Mouse (Mus musculus) MEL (cell line): ENCODE results near the gene Ift52. TPM values are rescaled to one million over a fixed set of nuclear protein-coding genes. Genes with fewer than 3 reads are reported as not detected.

ENCODE experiments used
- DNase-seq: peaks from one replicate; pipeline ENCODE4 v3.0.0; 2011; ENCODE audit warnings: low read depth, low spot score
- H3K27ac ChIP-seq: 2 replicates; pipeline ENCODE4 v1.5.1; 2012; ENCODE audit warnings: low read depth, mild to moderate bottlenecking, control low read depth, low read length, moderate library complexity; ENCODE audit not compliant: control insufficient read depth
- H3K27me3 ChIP-seq, 2 experiments: fragments of 150-350 bp in 1 of 2; sonication (generic) in 1 of 2; 2 replicates each; pipeline ENCODE4 v1.6.1; 2012; ENCODE audit warnings: low read length in 2 of 2, mild to moderate bottlenecking in 2 of 2, improper control_type of control experiment in 1 of 2, moderate library complexity in 1 of 2; ENCODE audit not compliant: insufficient read depth in 2 of 2, control insufficient read depth in 1 of 2
- H3K36me3 ChIP-seq, 2 experiments: 2 replicates each; pipeline ENCODE4 v1.6.1; 2012 to 2014; ENCODE audit warnings: low read length in 2 of 2, improper control_type of control experiment in 1 of 2, inconsistent platforms in 1 of 2, mild to moderate bottlenecking in 1 of 2; ENCODE audit not compliant: insufficient read depth in 2 of 2, control insufficient read depth in 1 of 2
- H3K4me1 ChIP-seq, 2 experiments: fragments of 150-350 bp in 1 of 2; sonication (generic) in 1 of 2; 2 replicates each; pipeline ENCODE4 v1.6.1; 2012; ENCODE audit warnings: low read length in 2 of 2, improper control_type of control experiment in 1 of 2, mild to moderate bottlenecking in 1 of 2; ENCODE audit not compliant: insufficient read depth in 2 of 2, control insufficient read depth in 1 of 2
- H3K4me3 ChIP-seq, 2 experiments: fragments of 150-350 bp in 1 of 2; sonication (generic) in 1 of 2; 2 replicates each; pipeline ENCODE4 v1.5.1; 2012; ENCODE audit warnings: low read depth in 2 of 2, low read length in 2 of 2, mild to moderate bottlenecking in 2 of 2, moderate library complexity in 2 of 2, control low read depth in 1 of 2, improper control_type of control experiment in 1 of 2; ENCODE audit not compliant: control insufficient read depth in 1 of 2, insufficient read depth in 1 of 2
- H3K79me2 ChIP-seq: 2 replicates; pipeline ENCODE4 v1.6.1; 2012; ENCODE audit warnings: mild to moderate bottlenecking, low read length, moderate library complexity; ENCODE audit not compliant: control insufficient read depth, poor library complexity, insufficient read depth
- H3K9ac ChIP-seq: 2 replicates; pipeline ENCODE4 v1.6.1; 2012; ENCODE audit warnings: low read depth, mild to moderate bottlenecking, control low read depth, low read length, moderate library complexity; ENCODE audit not compliant: control insufficient read depth, poor library complexity, severe bottlenecking
- H3K9me3 ChIP-seq: fragments of 150-350 bp; sonication (generic); replicated peaks from 2 replicates; pipeline ENCODE4 v1.6.1; 2012; ENCODE audit warnings: mild to moderate bottlenecking, low read length, improper control_type of control experiment, moderate library complexity; ENCODE audit not compliant: insufficient read depth
- BHLHE40 ChIP-seq: IDR thresholded peaks from 2 replicates; pipeline ENCODE4 v1.6.1; 2012; ENCODE audit warnings: low read depth, mild to moderate bottlenecking, inconsistent platforms, low read length, improper control_type of control experiment, borderline replicate concordance
- CHD2 ChIP-seq: IDR thresholded peaks from 2 replicates; pipeline ENCODE4 v1.6.1; 2011; ENCODE audit warnings: low read length, improper control_type of control experiment
- E2F4 ChIP-seq: IDR thresholded peaks from 2 replicates; pipeline ENCODE4 v1.6.1; 2011; ENCODE audit warnings: low read depth, low read length, improper control_type of control experiment, borderline replicate concordance
- ELF1 ChIP-seq: IDR thresholded peaks from 2 replicates; pipeline ENCODE4 v1.6.1; 2014; ENCODE audit warnings: low read depth, mild to moderate bottlenecking, inconsistent platforms, low read length, improper control_type of control experiment, moderate library complexity
- EP300 ChIP-seq, 2 experiments: IDR thresholded peaks; 2 replicates each; pipeline ENCODE4 v1.6.1; 2011; ENCODE audit warnings: improper control_type of control experiment in 2 of 2, low read length in 2 of 2, low read depth in 1 of 2, mild to moderate bottlenecking in 1 of 2
- HCFC1 ChIP-seq: IDR thresholded peaks from 2 replicates; pipeline ENCODE4 v1.6.1; 2012; ENCODE audit warnings: low read depth, mild to moderate bottlenecking, inconsistent platforms, low read length, improper control_type of control experiment, moderate library complexity
- JUND ChIP-seq: IDR thresholded peaks from 2 replicates; pipeline ENCODE4 v1.6.1; 2011; ENCODE audit warnings: low read depth, mild to moderate bottlenecking, improper control_type of control experiment, low read length
- MAFK ChIP-seq: IDR thresholded peaks from 2 replicates; pipeline ENCODE4 v1.6.1; 2011; ENCODE audit warnings: low read depth, mild to moderate bottlenecking, low read length, improper control_type of control experiment, borderline replicate concordance
- MYC ChIP-seq: IDR thresholded peaks from 2 replicates; pipeline ENCODE4 v1.6.1; 2011; ENCODE audit warnings: low read depth, mild to moderate bottlenecking, low read length, improper control_type of control experiment, moderate library complexity
- POLR2AphosphoS2 ChIP-seq: IDR thresholded peaks from 2 replicates; pipeline ENCODE4 v1.6.1; 2011; ENCODE audit warnings: low read length, improper control_type of control experiment
- TBP ChIP-seq: IDR thresholded peaks from 2 replicates; pipeline ENCODE4 v1.8.0; 2011; ENCODE audit warnings: low read depth, low read length, improper control_type of control experiment
- TCF12 ChIP-seq: IDR thresholded peaks from 2 replicates; pipeline ENCODE4 v1.6.1; 2014; ENCODE audit warnings: low read depth, mild to moderate bottlenecking, inconsistent platforms, low read length, improper control_type of control experiment, moderate library complexity
- USF1 ChIP-seq: IDR thresholded peaks from 2 replicates; pipeline ENCODE4 v1.6.1; 2014; ENCODE audit warnings: low read depth, mild to moderate bottlenecking, inconsistent platforms, low read length, improper control_type of control experiment, moderate library complexity
- ZC3H11A ChIP-seq: IDR thresholded peaks from 2 replicates; pipeline ENCODE4 v1.6.1; 2012; ENCODE audit warnings: low read depth, mild to moderate bottlenecking, inconsistent platforms, low read length, improper control_type of control experiment
- ZNF384 ChIP-seq: IDR thresholded peaks from 2 replicates; pipeline ENCODE4 v1.6.1; 2012; ENCODE audit warnings: low read depth, mild to moderate bottlenecking, inconsistent platforms, low read length, improper control_type of control experiment
- polyA plus RNA-seq, 2 experiments: library from polyadenylated mRNA; stranded (reverse) in 1 of 2; unstranded in 1 of 2; fragments of >175 nt in 1 of 2; fragments of >200 nt in 1 of 2; gene quantifications; 2 replicates each; pipeline versions ENCODE4 v1.2.1 to v1.2.4; 2012; ENCODE audit warnings: low replicate concordance in 2 of 2, low read depth in 1 of 2; ENCODE audit not compliant: insufficient read length in 2 of 2, insufficient read depth in 1 of 2, missing spikeins in 1 of 2
- total RNA-seq: library from RNA; depleted of rRNA; stranded (reverse); fragments of 300-350 nt; gene quantifications from 2 replicates; pipeline ENCODE4 v1.2.3, GENCODE M21; 2012

Ift52 gene
- total and polyA plus RNA-seq, 3 experiments = 10.9 to 32.7 TPM; not detected in 1

DNA sequence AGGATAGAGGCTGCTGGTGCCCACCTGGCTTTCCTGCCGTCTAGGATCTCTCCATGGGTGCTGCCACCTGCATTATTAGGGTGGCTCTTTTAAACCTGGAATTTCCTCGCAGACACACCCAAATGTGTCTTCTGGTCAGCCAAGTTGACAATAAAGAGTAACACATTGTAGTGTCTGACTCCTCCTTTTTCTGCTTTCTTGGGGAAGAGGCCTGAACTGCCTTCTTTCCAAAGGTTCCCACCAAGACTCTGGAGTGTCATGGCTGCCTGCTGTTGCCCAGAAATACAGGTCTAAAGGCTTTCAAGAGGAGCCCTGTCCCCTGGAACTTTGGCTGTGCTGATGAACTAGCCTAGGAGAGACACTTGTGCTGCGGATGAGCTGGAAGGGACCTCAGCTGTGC lies 67.4 kb downstream of the Ift52 start:
- DNase-seq = no peak
- no peaks in the 10 kb centered on the region; a peak in 1 of 4 replicates for H3K36me3 ChIP-seq
- H3K4me3 ChIP-seq = no peak overlapping the region
- no peaks in the 10 kb centered on the region for H3K27me3 ChIP-seq
- no peak overlapping the region for H3K27ac ChIP-seq
- H3K9ac ChIP-seq = no peak overlapping the region
- H3K9me3 ChIP-seq = no peaks in the 10 kb centered on the region
- TF ChIP-seq ZNF384 = no peak
- no peak for TF ChIP-seq TBP
- no peak for TF ChIP-seq MAFK
- TF ChIP-seq MYC = no peak
- TF ChIP-seq HCFC1 = no peak
- TF ChIP-seq CHD2 = no peak
- no peak for TF ChIP-seq E2F4
- no peak for TF ChIP-seq POLR2AphosphoS2
- TF ChIP-seq ELF1 = no peak
- TF ChIP-seq BHLHE40 = no peak
- no peak for TF ChIP-seq USF1
- TF ChIP-seq EP300 (IDR thresholded peaks at IDR 0.05; ENCODE audit: low read depth in 1 of 2, low read length in 2 of 2) = no peak
- H3K79me2 ChIP-seq = no peaks in the 10 kb centered on the region
- no peaks in the 10 kb centered on the region for H3K4me1 ChIP-seq

GRCm38 (mm10) chr2:163085047-163085446 lies 67.9 kb downstream of the Ift52 start:
- no peak for DNase-seq
- Histone ChIP-seq H3K4me1 (no peaks in the 10 kb centered on the region), H3K4me3 (no peak overlapping the region), H3K27ac (no peak overlapping the region), H3K27me3 (no peaks in the 10 kb centered on the region), H3K9me3 (no peaks in the 10 kb centered on the region), H3K79me2 (no peaks in the 10 kb centered on the region), H3K36me3 (no peaks in the 10 kb centered on the region; a peak in 1 of 4 replicates), H3K9ac (no peak overlapping the region)
- no peak for TF ChIP-seq JUND

DNA sequence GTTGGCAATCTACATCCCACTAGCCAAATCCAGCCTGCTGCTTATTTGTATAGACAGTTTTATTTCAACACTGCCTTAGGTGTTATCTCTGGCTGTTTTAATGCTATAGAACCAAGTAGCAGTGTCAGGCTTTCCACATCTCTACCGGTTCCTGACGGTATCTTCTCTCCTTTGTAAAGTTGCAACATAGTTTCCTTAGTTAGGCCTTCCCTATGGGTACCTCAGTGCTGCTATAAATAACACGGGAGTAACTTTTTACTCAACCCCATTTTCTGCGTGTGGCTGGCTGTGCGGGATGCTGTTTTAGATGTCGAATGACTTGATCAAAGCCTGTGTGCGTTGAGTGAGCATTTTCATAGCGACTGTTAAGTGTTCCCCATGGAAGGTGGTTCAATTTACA lies 69.4 kb downstream of the Ift52 start:
- no peaks in the 10 kb centered on the region; a peak in 1 of 4 replicates for H3K36me3 ChIP-seq
- H3K9ac ChIP-seq = no peak overlapping the region
- no peak overlapping the region for H3K4me3 ChIP-seq
- no peaks in the 10 kb centered on the region for H3K27me3 ChIP-seq
- no peak overlapping the region for H3K27ac ChIP-seq
- H3K4me1 ChIP-seq = no peaks in the 10 kb centered on the region
- no peaks in the 10 kb centered on the region for H3K79me2 ChIP-seq
- no peak for DNase-seq
- TF ChIP-seq ZNF384 (no peak), E2F4 (no peak), ZC3H11A (no peak), TCF12 (no peak)
- H3K9me3 ChIP-seq = no peaks in the 10 kb centered on the region
